Mouse (Mus musculus): ENCODE results near the gene Mettl7b. TPM values are rescaled to one million over a fixed set of nuclear protein-coding genes. Genes with fewer than 3 reads are reported as not detected.

Gene Mettl7b
- polyA plus RNA-seq, 1 experiment from 2014 or later, result 232 TPM

DNA sequence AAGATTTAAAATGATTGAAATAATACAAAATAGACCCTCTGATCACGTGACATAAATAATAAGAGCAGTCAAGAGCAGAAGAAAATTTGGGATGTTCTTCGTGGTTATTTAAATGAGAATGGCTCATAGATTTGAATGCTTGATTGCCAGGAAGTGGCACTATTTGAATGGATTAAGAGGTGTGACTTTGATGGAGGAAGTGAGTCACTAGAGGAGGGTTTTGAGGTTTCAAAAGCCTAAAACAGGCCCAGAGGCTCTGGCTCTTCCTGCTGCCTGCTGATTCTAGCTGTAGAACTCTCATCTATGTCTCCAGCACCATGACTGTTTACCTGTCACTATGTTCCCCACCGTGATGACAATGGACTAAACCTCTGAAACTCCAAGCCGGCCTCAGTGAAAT lies 12.1 kb upstream of the Mettl7b start:
- no peak for TF ChIP-seq CTCF (IDR thresholded peaks at IDR 0.05; ENCODE audit: low read depth)
- Histone ChIP-seq H3K9ac (ENCODE audit: low read depth, low read length) (no peak overlapping the region), H3K4me3 (ENCODE audit: low read depth, low read length) (no peak overlapping the region), H3K9me3 (ENCODE audit: control insufficient read depth) (no peaks in the 10 kb centered on the region), H3K4me1 (replicated peaks; ENCODE audit: control insufficient read depth, insufficient read depth, low read length) (0 out of 2 replicates have a peak, but pooled peaks cover 3% of the 10 kb centered on the region), H3K36me3 (ENCODE audit: control insufficient read depth, insufficient read depth) (no peaks in the 10 kb centered on the region), H3K27ac (ENCODE audit: low read depth, low read length) (no peak overlapping the region), H3K27me3 (replicated peaks; ENCODE audit: control insufficient read depth, insufficient read depth, low read length) (no peaks in the 10 kb centered on the region), H3K4me2 (replicated peaks; ENCODE audit: low read depth) (no peak overlapping the region)
- 74% methylated on average over 4 of the region's 4 CpGs for WGBS
- ATAC-seq, result no peak

DNA sequence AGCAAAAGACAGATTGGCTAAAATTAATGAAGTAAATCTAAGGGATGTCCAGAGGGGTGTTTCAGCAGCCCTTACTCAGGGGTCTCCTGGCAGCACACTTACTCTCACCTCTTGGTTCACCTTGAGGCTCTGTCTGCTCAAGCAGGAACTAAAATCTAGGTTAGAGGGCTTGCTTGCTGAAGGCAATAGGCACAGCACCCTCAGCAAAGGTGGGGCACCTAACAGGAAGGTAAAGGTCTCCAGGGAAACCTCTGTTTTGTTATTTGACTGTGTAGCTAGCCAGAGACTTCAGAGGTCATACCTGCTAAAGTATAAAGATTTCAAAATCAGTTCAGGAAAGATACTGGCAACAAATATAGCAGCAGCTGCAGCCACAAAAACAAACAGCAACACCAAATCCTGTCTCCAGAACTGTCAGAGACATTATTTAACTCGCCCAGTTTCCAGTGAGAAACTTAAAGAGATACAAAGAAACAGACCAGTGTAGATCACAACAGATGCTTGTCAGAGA lies 10.0 kb upstream of the Mettl7b start:
- no peak overlapping the region for H3K27ac ChIP-seq (ENCODE audit: low read depth, low read length)
- H3K9ac ChIP-seq (ENCODE audit: low read depth, low read length), result no peak overlapping the region
- ATAC-seq, result peak; percentile 51; the same call in 1 of the 2 replicates
- H3K36me3 ChIP-seq (ENCODE audit: control insufficient read depth, insufficient read depth), result no peaks in the 10 kb centered on the region
- TF ChIP-seq CTCF (IDR thresholded peaks at IDR 0.05; ENCODE audit: low read depth), result no peak
- 0 out of 2 replicates have a peak, but pooled peaks cover 3% of the 10 kb centered on the region for H3K4me1 ChIP-seq (replicated peaks; ENCODE audit: control insufficient read depth, insufficient read depth, low read length)
- no peak overlapping the region for H3K4me2 ChIP-seq (replicated peaks; ENCODE audit: low read depth)
- no peak overlapping the region for H3K4me3 ChIP-seq (ENCODE audit: low read depth, low read length)
- H3K9me3 ChIP-seq (ENCODE audit: control insufficient read depth), result no peaks in the 10 kb centered on the region
- H3K27me3 ChIP-seq (replicated peaks; ENCODE audit: control insufficient read depth, insufficient read depth, low read length), result no peaks in the 10 kb centered on the region
- WGBS, result 33% methylated on average over 1 of the region's 1 CpGs

DNA sequence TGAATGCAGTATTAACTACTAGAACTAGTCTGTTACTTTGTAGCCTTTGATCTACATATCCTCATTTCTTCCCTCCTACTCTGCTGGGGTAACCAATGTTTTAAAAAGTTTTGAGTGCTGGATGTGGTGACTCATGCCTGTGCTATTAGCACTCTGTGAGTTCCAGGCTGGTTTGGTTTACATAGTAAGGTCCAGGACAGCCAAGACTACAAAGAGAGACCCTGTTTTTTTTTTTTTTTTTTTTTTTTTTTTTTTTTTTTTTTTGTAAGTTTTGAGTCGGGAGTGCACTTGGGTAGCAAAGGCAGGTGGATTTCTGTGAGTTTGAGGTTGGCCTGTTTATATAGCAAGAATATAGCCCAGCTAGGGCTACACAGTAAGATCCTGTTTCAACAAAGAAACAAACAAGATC lies 7.6 kb upstream of the Mettl7b start:
- Histone ChIP-seq H3K27ac (ENCODE audit: low read depth, low read length) (no peak overlapping the region), H3K36me3 (ENCODE audit: control insufficient read depth, insufficient read depth) (no peaks in the 10 kb centered on the region), H3K27me3 (replicated peaks; ENCODE audit: control insufficient read depth, insufficient read depth, low read length) (no peaks in the 10 kb centered on the region), H3K4me2 (replicated peaks; ENCODE audit: low read depth) (no peak overlapping the region), H3K9ac (ENCODE audit: low read depth, low read length) (no peak overlapping the region), H3K9me3 (ENCODE audit: control insufficient read depth) (no peaks in the 10 kb centered on the region), H3K4me1 (replicated peaks; ENCODE audit: control insufficient read depth, insufficient read depth, low read length) (peaks cover 14% of the 10 kb centered on the region), H3K4me3 (ENCODE audit: low read depth, low read length) (no peak overlapping the region)
- no peak for TF ChIP-seq CTCF (IDR thresholded peaks at IDR 0.05; ENCODE audit: low read depth)
- 24% methylated on average over 1 of the region's 1 CpGs for WGBS
- no peak for ATAC-seq

DNA sequence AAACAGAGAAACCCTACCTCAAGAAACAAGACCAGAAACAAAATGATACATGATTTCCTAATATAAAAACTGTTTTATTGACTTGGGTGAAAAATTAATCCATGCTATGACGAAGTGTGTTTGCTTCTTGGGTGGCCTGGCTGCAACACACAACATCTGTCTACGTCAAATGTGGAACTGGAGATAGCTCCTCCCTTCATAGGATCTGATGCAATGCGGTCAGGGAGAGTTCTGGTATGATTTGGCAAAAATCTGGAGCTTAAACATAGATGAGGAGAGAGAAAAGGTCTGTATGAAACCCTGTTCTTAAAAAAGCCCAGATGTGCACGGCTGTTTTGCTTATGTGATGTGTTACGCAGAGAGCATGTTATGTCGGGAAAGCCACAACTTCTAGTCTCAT lies 5.1 kb upstream of the Mettl7b start:
- H3K4me2 ChIP-seq (replicated peaks; ENCODE audit: low read depth), result no peak overlapping the region
- H3K4me1 ChIP-seq (replicated peaks; ENCODE audit: control insufficient read depth, insufficient read depth, low read length), result peaks cover 19% of the 10 kb centered on the region
- H3K9me3 ChIP-seq (ENCODE audit: control insufficient read depth), result no peaks in the 10 kb centered on the region
- no peaks in the 10 kb centered on the region for H3K27me3 ChIP-seq (replicated peaks; ENCODE audit: control insufficient read depth, insufficient read depth, low read length)
- peak overlapping the region; percentile 54; the same call in 1 of the 2 replicates for H3K27ac ChIP-seq (ENCODE audit: low read depth, low read length)
- TF ChIP-seq CTCF (IDR thresholded peaks at IDR 0.05; ENCODE audit: low read depth), result no peak
- H3K36me3 ChIP-seq (ENCODE audit: control insufficient read depth, insufficient read depth), result no peaks in the 10 kb centered on the region
- WGBS, result 68% methylated on average over 6 of the region's 6 CpGs
- no peak overlapping the region for H3K4me3 ChIP-seq (ENCODE audit: low read depth, low read length)
- no peak overlapping the region for H3K9ac ChIP-seq (ENCODE audit: low read depth, low read length)
- no peak for ATAC-seq

DNA sequence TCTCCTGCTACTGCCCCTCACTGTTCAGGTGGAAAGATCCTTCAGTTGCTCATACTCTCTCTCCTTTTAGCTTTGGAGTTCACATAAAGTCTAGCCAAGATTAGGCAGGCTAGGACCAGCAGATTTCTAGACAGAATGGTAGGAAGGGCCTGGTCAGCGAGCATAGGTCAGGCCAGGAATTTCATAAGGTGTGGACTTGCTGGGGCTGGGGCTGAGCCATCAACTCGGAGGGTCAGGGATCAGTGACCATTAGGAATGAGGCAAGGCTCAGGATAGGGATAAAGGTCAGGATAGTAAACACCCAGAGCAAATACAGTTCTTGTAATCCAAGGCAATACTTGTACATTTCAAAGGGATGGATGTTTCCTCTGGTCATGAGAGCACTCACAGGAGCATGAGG lies 4.2 kb upstream of the Mettl7b start:
- Histone ChIP-seq H3K9ac (ENCODE audit: low read depth, low read length) (no peak overlapping the region), H3K9me3 (ENCODE audit: control insufficient read depth) (no peaks in the 10 kb centered on the region), H3K27ac (ENCODE audit: low read depth, low read length) (peak overlapping the region; percentile 7), H3K36me3 (ENCODE audit: control insufficient read depth, insufficient read depth) (no peaks in the 10 kb centered on the region), H3K4me3 (ENCODE audit: low read depth, low read length) (no peak overlapping the region), H3K27me3 (replicated peaks; ENCODE audit: control insufficient read depth, insufficient read depth, low read length) (no peaks in the 10 kb centered on the region), H3K4me2 (replicated peaks; ENCODE audit: low read depth) (no peak overlapping the region), H3K4me1 (replicated peaks; ENCODE audit: control insufficient read depth, insufficient read depth, low read length) (peaks cover 16% of the 10 kb centered on the region)
- peak; percentile 34 for ATAC-seq
- WGBS, result 41% methylated on average over 2 of the region's 2 CpGs
- TF ChIP-seq CTCF (IDR thresholded peaks at IDR 0.05; ENCODE audit: low read depth), result no peak

DNA sequence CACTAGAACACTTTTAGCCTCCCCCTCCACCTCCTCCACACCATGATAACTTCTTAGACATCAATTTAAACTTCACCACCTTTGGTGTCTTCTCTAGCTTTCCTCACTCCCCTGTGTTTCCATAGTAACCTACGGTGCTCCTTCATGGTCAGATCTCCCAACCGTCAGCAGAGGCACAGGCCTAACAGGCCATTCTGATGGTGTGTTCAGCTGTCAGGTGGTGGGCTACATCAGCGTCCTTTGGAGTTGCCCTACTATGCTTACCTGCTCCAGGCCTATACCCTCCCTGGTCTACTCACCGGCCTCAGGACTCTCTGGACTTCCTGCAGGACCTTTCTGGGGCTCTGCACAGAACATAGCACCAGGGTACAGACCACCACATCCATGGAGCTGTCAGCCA lies 646 bp downstream of the Mettl7b start:
- Histone ChIP-seq H3K9me3 (ENCODE audit: control insufficient read depth) (no peaks in the 10 kb centered on the region), H3K27me3 (replicated peaks; ENCODE audit: control insufficient read depth, insufficient read depth, low read length) (no peaks in the 10 kb centered on the region), H3K9ac (ENCODE audit: low read depth, low read length) (peak overlapping the region; percentile 18; the same call in 1 of the 2 replicates), H3K4me2 (replicated peaks; ENCODE audit: low read depth) (peak overlapping the region; percentile 58), H3K36me3 (ENCODE audit: control insufficient read depth, insufficient read depth) (no peaks in the 10 kb centered on the region; the same call in 1 of the 2 replicates), H3K4me1 (replicated peaks; ENCODE audit: control insufficient read depth, insufficient read depth, low read length) (peaks cover 15% of the 10 kb centered on the region), H3K27ac (ENCODE audit: low read depth, low read length) (peak overlapping the region; percentile 79), H3K4me3 (ENCODE audit: low read depth, low read length) (peak overlapping the region; percentile 26)
- no peak for TF ChIP-seq CTCF (IDR thresholded peaks at IDR 0.05; ENCODE audit: low read depth)
- no peak for ATAC-seq
- 74% methylated on average over 4 of the region's 4 CpGs for WGBS
